Mouse (Mus musculus) bone marrow, adult 2 months (tissue): ENCODE results near the gene Zfp830. TPM values are rescaled to one million over a fixed set of nuclear protein-coding genes. Genes with fewer than 3 reads are reported as not detected.
A peak's percentile ranks its signal among the peaks of the same experiment; 100 is the strongest.

Source experiments
- H3K27ac ChIP-seq: fragments of 200-500 bp; 2 replicates; pipeline ENCODE4 v1.5.1; 2012; ENCODE audit warnings: low read depth, mild to moderate bottlenecking, control low read depth, inconsistent platforms, low read length; ENCODE audit not compliant: control insufficient read depth, poor library complexity, insufficient read depth
- H3K4me1 ChIP-seq: fragments of 200-500 bp; 2 replicates; pipeline ENCODE4 v1.6.1; 2011; ENCODE audit warnings: low read length; ENCODE audit not compliant: control insufficient read depth, insufficient read depth
- H3K4me3 ChIP-seq: fragments of 200-500 bp; replicated peaks from 2 replicates; pipeline ENCODE3; 2011; ENCODE audit warnings: mild to moderate bottlenecking, low read depth, low read length, control low read depth; ENCODE audit not compliant: control insufficient read depth
- CTCF ChIP-seq: fragments of 200-500 bp; IDR thresholded peaks from 2 replicates; pipeline ENCODE4 v1.5.1; 2011; ENCODE audit warnings: low read length, control low read depth; ENCODE audit not compliant: control insufficient read depth, insufficient read depth
- POLR2A ChIP-seq: fragments of 200-500 bp; IDR thresholded peaks from 2 replicates; pipeline ENCODE4 v1.6.1; 2011; ENCODE audit warnings: low read depth, mild to moderate bottlenecking, control low read depth, low read length, borderline replicate concordance; ENCODE audit not compliant: control insufficient read depth
- WGBS: fragments of 180-500 bp; shearing (Covaris S2); methylation state at CpG from one replicate; pipeline ENCODE4 v1.1.7; 2018; 5-methylcytosine and 5-hydroxymethylcytosine counted together
- polyA plus RNA-seq: library from polyadenylated mRNA; stranded (reverse); fragments of >200 nt; gene quantifications from 2 replicates; pipeline ENCODE4 v1.2.4, GENCODE M21; 2011; ENCODE audit warnings: low replicate concordance; ENCODE audit not compliant: missing spikeins, insufficient read depth, insufficient read length

Gene Zfp830
- polyA plus RNA-seq, 1 experiment = 26.4 TPM

GRCm38 (mm10) chr11:82755919-82756318, 8.2 kb upstream of the Zfp830 start:
- Histone ChIP-seq H3K4me3 (no peak overlapping the region), H3K4me1 (no peaks in the 10 kb centered on the region; the same call in none of the 2 replicates), H3K27ac (no peak overlapping the region)
- TF ChIP-seq POLR2A (no peak), CTCF (no peak)
- 89% methylated on average over 1 of the region's 1 CpGs for WGBS

GRCm38 (mm10) chr11:82762286-82762829, 1.8 kb upstream of the Zfp830 start:
- WGBS = 89% methylated on average over 6 of the region's 6 CpGs
- H3K4me1 ChIP-seq = peaks cover 1% of the 10 kb centered on the region; the same call in 1 of the 2 replicates
- no peak overlapping the region for H3K4me3 ChIP-seq
- H3K27ac ChIP-seq = no peak overlapping the region
- no peak for TF ChIP-seq POLR2A
- TF ChIP-seq CTCF = no peak

GRCm38 (mm10) chr11:82763261-82763660, 884 bp upstream of the Zfp830 start:
- peaks cover 1% of the 10 kb centered on the region; the same call in 1 of the 2 replicates for H3K4me1 ChIP-seq
- peak overlapping the region; percentile 27 for H3K4me3 ChIP-seq
- 7% methylated on average over 4 of the region's 4 CpGs for WGBS
- TF ChIP-seq CTCF (no peak), POLR2A (no peak)
- no peak overlapping the region for H3K27ac ChIP-seq

- WGBS = under 1% methylated on average over 28 of the region's 28 CpGs
- peak overlapping the region; percentile 91 for H3K4me3 ChIP-seq
- H3K27ac ChIP-seq = peak overlapping the region; percentile 73
- H3K4me1 ChIP-seq = peaks cover 1% of the 10 kb centered on the region; the same call in 1 of the 2 replicates
- no peak for TF ChIP-seq CTCF
- no peak for TF ChIP-seq POLR2A
These were observed 336 bp downstream of the Zfp830 start for GRCm38 (mm10) chr11:82764438-82764924.

GRCm38 (mm10) chr11:82780134-82780533, 16.0 kb downstream of the Zfp830 start:
- no peak overlapping the region for H3K4me3 ChIP-seq
- H3K4me1 ChIP-seq = no peaks in the 10 kb centered on the region; the same call in 1 of the 2 replicates
- no peak overlapping the region for H3K27ac ChIP-seq
- 30% methylated on average over 5 of the region's 5 CpGs for WGBS
- TF ChIP-seq CTCF = no peak
- TF ChIP-seq POLR2A = no peak

GRCm38 (mm10) chr11:82780983-82781903, 17.1 kb downstream of the Zfp830 start, which contains the start of gene Lig3:
Lig3 (plus strand) TSS chr11:82781108.
- TF ChIP-seq CTCF = no peak
- peak; percentile 52 for TF ChIP-seq POLR2A
- H3K4me3 ChIP-seq = peak within 1 kb of the TSS; percentile 88
- no peaks in the 10 kb centered on the region; the same call in 1 of the 2 replicates for H3K4me1 ChIP-seq
- WGBS = under 1% methylated on average over 89 of the region's 90 CpGs
- H3K27ac ChIP-seq = peak within 1 kb of the TSS; percentile 90

GRCm38 (mm10) chr11:82782197-82782596, 18.1 kb downstream of the Zfp830 start:
- Histone ChIP-seq H3K4me1 (no peaks in the 10 kb centered on the region; the same call in 1 of the 2 replicates), H3K27ac (no peak overlapping the region), H3K4me3 (no peak overlapping the region)
- TF ChIP-seq CTCF (no peak), POLR2A (no peak)
- WGBS = 47% methylated on average over 6 of the region's 6 CpGs

- Histone ChIP-seq H3K4me3 (no peak overlapping the region), H3K4me1 (no peaks in the 10 kb centered on the region; the same call in 1 of the 2 replicates), H3K27ac (no peak overlapping the region)
- TF ChIP-seq CTCF (no peak), POLR2A (no peak)
- WGBS = 86% methylated on average over 11 of the region's 11 CpGs
These were observed 19.3 kb downstream of the Zfp830 start for GRCm38 (mm10) chr11:82783453-82783852.
